10 mouse cellular contexts compared by ENCODE assay signal in genomic region chr12:69023594-69023993, GRCm38 (mm10).
DNase-seq lines count a peak whose midpoint lies in the region; ATAC-seq and TF ChIP-seq lines count a peak whose summit lies in the region.
"Had no signal": no experiment of that assay in that cellular context is flagged by ENCODE, and none has a peak within 500 bp of the region (broad histone marks: within the 10 kb centered on the region; RNA-seq: fewer than 3 reads in every experiment).

No protein-coding gene starts in this region.

- no peak overlapping the region for H3K9ac ChIP-seq in forebrain, embryonic 11.5 days (ENCODE audit: low read length)
- no peak overlapping the region for H3K9ac ChIP-seq in limb, embryonic 13.5 days
- H3K9ac ChIP-seq: liver, embryonic 12.5 days had no signal

- H3K27ac ChIP-seq in forebrain, embryonic 10.5 days, result 0 out of 2 replicates have a peak overlapping the region, but pooled peaks have one; percentile 6
- no peak overlapping the region for H3K27ac ChIP-seq in forebrain, embryonic 11.5 days (ENCODE audit: low read depth, low read length)
- H3K27ac ChIP-seq in layer of hippocampus, adult 2 months, result no peak overlapping the region
- H3K27ac ChIP-seq in limb, embryonic 13.5 days, result no peak overlapping the region
- H3K27ac ChIP-seq: liver, embryonic 12.5 days had no signal

- H3K4me2 ChIP-seq in forebrain, embryonic 11.5 days (ENCODE audit: low read depth, low read length, severe bottlenecking), result no peak overlapping the region
- peak overlapping the region; percentile 47 for H3K4me2 ChIP-seq in limb, embryonic 13.5 days (replicated peaks)
- H3K4me2 ChIP-seq: liver, embryonic 12.5 days had no signal

- no peak overlapping the region for H3K4me3 ChIP-seq in forebrain, embryonic 10.5 days
- H3K4me3 ChIP-seq in forebrain, embryonic 11.5 days (ENCODE audit: low read depth, low read length), result no peak overlapping the region
- peak overlapping the region; percentile 17 for H3K4me3 ChIP-seq in layer of hippocampus, adult 2 months
- H3K4me3 ChIP-seq in limb, embryonic 13.5 days, result peak overlapping the region; percentile 20
- H3K4me3 ChIP-seq: liver, embryonic 12.5 days had no signal

- TF ChIP-seq CTCF in layer of hippocampus, adult 2 months (conservative IDR thresholded peaks at IDR 0.05), result no peak

- no peaks in the 10 kb centered on the region for H3K36me3 ChIP-seq in forebrain, embryonic 10.5 days (replicated peaks)
- H3K36me3 ChIP-seq in forebrain, embryonic 11.5 days (ENCODE audit: control insufficient read depth, insufficient read depth, low read length), result no peaks in the 10 kb centered on the region
- H3K36me3 ChIP-seq in limb, embryonic 13.5 days, result no peaks in the 10 kb centered on the region
- H3K36me3 ChIP-seq: liver, embryonic 12.5 days had no signal

- no peaks in the 10 kb centered on the region for H3K4me1 ChIP-seq in forebrain, embryonic 10.5 days
- H3K4me1 ChIP-seq in forebrain, embryonic 11.5 days (replicated peaks; ENCODE audit: control insufficient read depth, insufficient read depth, low read length), result no peaks in the 10 kb centered on the region
- no peaks in the 10 kb centered on the region for H3K4me1 ChIP-seq in limb, embryonic 13.5 days
- H3K4me1 ChIP-seq: liver, embryonic 12.5 days had no signal

- H3K27me3 ChIP-seq in forebrain, embryonic 10.5 days (ENCODE audit: poor library complexity, severe bottlenecking), result no peaks in the 10 kb centered on the region
- H3K27me3 ChIP-seq in forebrain, embryonic 11.5 days (ENCODE audit: control insufficient read depth, insufficient read depth, low read length), result no peaks in the 10 kb centered on the region
- no peaks in the 10 kb centered on the region for H3K27me3 ChIP-seq in limb, embryonic 13.5 days
- H3K27me3 ChIP-seq: liver, embryonic 12.5 days had no signal

- ATAC-seq in forebrain, embryonic 11.5 days (replicated peaks; ENCODE audit: low FRiP score), result no peak
- ATAC-seq in limb, embryonic 13.5 days (ENCODE audit: low FRiP score, low read depth), result no peak
- ATAC-seq in megakaryocyte progenitor cell, adult 5-6 weeks (replicated peaks; ENCODE audit: poor library complexity), result no peak
- ATAC-seq: liver, embryonic 12.5 days had no signal

- DNase-seq in forebrain, embryonic 10.5 days (ENCODE audit: extremely low spot score, low spot score), result no peak
- DNase-seq in forebrain, embryonic 11.5 days (ENCODE audit: low spot score), result no peak
- DNase-seq in layer of hippocampus, adult 2 months (ENCODE audit: low spot score in 2 of 2), result no peak
- DNase-seq in layer of hippocampus, adult 8-10 months (ENCODE audit: low spot score in 2 of 2), result no peak
- DNase-seq in brain, adult 2 months (ENCODE audit: low read depth, low spot score), result peak; percentile 6
- DNase-seq in spleen, postnatal 4 days (ENCODE audit: low spot score in 2 of 2), result no peak
- DNase-seq: B cell, adult 2 months had no signal

- H3K9me3 ChIP-seq in forebrain, embryonic 10.5 days, result no peaks in the 10 kb centered on the region
- no peaks in the 10 kb centered on the region for H3K9me3 ChIP-seq in forebrain, embryonic 11.5 days (ENCODE audit: control insufficient read depth, low read length)
- no peaks in the 10 kb centered on the region for H3K9me3 ChIP-seq in limb, embryonic 13.5 days
- H3K9me3 ChIP-seq: liver, embryonic 12.5 days had no signal

- 70% methylated on average over 17 of the region's 17 CpGs for WGBS in forebrain, embryonic 10.5 days
- WGBS in forebrain, embryonic 11.5 days, result 72% methylated on average over 17 of the region's 17 CpGs
- 40% methylated on average over 17 of the region's 17 CpGs for WGBS in limb, embryonic 13.5 days

Comparison
In these comparisons a context has a peak if more than half of its experiments do, and no peak if none do; other contexts are left out.
1. H3K4me3 ChIP-seq: peak in layer of hippocampus, adult 2 months (single experiment) and limb, embryonic 13.5 days (single experiment); none in forebrain, embryonic 10.5 days (single experiment) and forebrain, embryonic 11.5 days (single experiment).